Mouse (Mus musculus) liver, embryonic 14.5 days (tissue): ENCODE results near the gene Rrp1. TPM values are rescaled to one million over a fixed set of nuclear protein-coding genes. Genes with fewer than 3 reads are reported as not detected.
"Not testable (repeated sequence)": the region's sequence is repeated elsewhere in the genome, so short reads cannot be mapped to it uniquely, and the experiment has no call there.

Experiments
- ATAC-seq: fragments of 200-750 bp; cut with Nextera tagmentation; 2 replicates; pipeline ENCODE4 v1.8.0; 2017; ENCODE audit warnings: moderate number of reproducible peaks, mild to moderate bottlenecking, moderate library complexity; ENCODE audit not compliant: insufficient read depth
- DNase-seq, 3 experiments: peaks; one replicate each; pipeline ENCODE4 v3.0.0-alpha.2; 2012 to 2013; ENCODE audit warnings: low read depth in 3 of 3, low spot score in 3 of 3
- H3K27ac ChIP-seq: fragments of 300-500 bp; sonication (generic); 2 replicates; pipeline ENCODE4 v1.5.1; 2014; ENCODE audit warnings: moderate library complexity, mild to moderate bottlenecking, control low read depth, inconsistent platforms
- H3K27me3 ChIP-seq: fragments of 300-500 bp; sonication (generic); 2 replicates; pipeline ENCODE4 v1.6.1; 2014; ENCODE audit warnings: mild to moderate bottlenecking, low read length, moderate library complexity; ENCODE audit not compliant: control insufficient read depth, insufficient read depth
- H3K36me3 ChIP-seq: fragments of 300-500 bp; sonication (generic); replicated peaks from 2 replicates; pipeline ENCODE4 v1.6.1; 2014; ENCODE audit warnings: low read depth; ENCODE audit not compliant: control insufficient read depth, insufficient read depth
- H3K4me1 ChIP-seq, 2 experiments: fragments of 200-500 bp in 1 of 2; fragments of 300-500 bp in 1 of 2; sonication (generic) in 1 of 2; replicated peaks; 2 replicates each; pipeline ENCODE4 v1.6.1; 2012 to 2014; ENCODE audit warnings: antibody characterized with exemption in 1 of 2, inconsistent platforms in 1 of 2, low read length in 1 of 2; ENCODE audit not compliant: control insufficient read depth in 2 of 2, insufficient read depth in 2 of 2
- H3K4me2 ChIP-seq: fragments of 300-500 bp; sonication (generic); 2 replicates; pipeline ENCODE4 v1.6.1; 2014; ENCODE audit warnings: low read depth, mild to moderate bottlenecking, control low read depth, moderate library complexity
- H3K4me3 ChIP-seq, 2 experiments: fragments of 200-500 bp in 1 of 2; fragments of 300-500 bp in 1 of 2; sonication (generic) in 1 of 2; 2 replicates each; pipeline ENCODE4 v1.5.1; 2012 to 2014; ENCODE audit warnings: low read depth in 2 of 2, low read length in 2 of 2, mild to moderate bottlenecking in 2 of 2, control low read depth in 1 of 2, inconsistent platforms in 1 of 2, moderate library complexity in 1 of 2; ENCODE audit not compliant: insufficient read depth in 1 of 2
- H3K9ac ChIP-seq: fragments of 300-500 bp; sonication (generic); replicated peaks from 2 replicates; pipeline ENCODE4 v1.6.1; 2014; ENCODE audit warnings: mild to moderate bottlenecking, control low read depth, moderate library complexity
- H3K9me3 ChIP-seq: fragments of 300-500 bp; sonication (generic); 2 replicates; pipeline ENCODE4 v1.6.1; 2016; ENCODE audit warnings: low read length, mixed read lengths; ENCODE audit not compliant: control insufficient read depth
- CTCF ChIP-seq: IDR thresholded peaks from 2 replicates; pipeline ENCODE4 v1.5.1; 2016; ENCODE audit warnings: antibody characterized with exemption, low read depth, control low read depth
- EP300 ChIP-seq: IDR thresholded peaks from 2 replicates; pipeline ENCODE4 v1.6.1; 2016; ENCODE audit warnings: antibody characterized with exemption, low read depth
- WGBS: fragments of 180-500 bp; shearing (Covaris S2); extraction: QIAGEN DNeasy Blood & Tissue Kit; methylation state at CpG from one replicate; pipeline ENCODE4 v1.1.7; 2014; ENCODE audit not compliant: insufficient replicate concordance; 5-methylcytosine and 5-hydroxymethylcytosine counted together
- polyA plus RNA-seq, 2 experiments: library from polyadenylated mRNA; depleted of rRNA in 1 of 2; stranded (reverse) in 1 of 2; unstranded in 1 of 2; fragments of >200 nt; fragmentation: Nextera tagmentation in 1 of 2; extraction: Ambion mirVana in 1 of 2; gene quantifications; 2 replicates each; pipeline versions ENCODE4 v1.2.1 to v1.2.3; 2012 to 2014

Rrp1 gene
- polyA plus RNA-seq, 2 experiments = 69.7 to 79.8 TPM

GRCm38 (mm10) chr10:78360290-78360711, 52.5 kb downstream of the Rrp1 start:
- Histone ChIP-seq H3K9me3 (no peaks in the 10 kb centered on the region), H3K4me2 (no peak overlapping the region), H3K27me3 (no peaks in the 10 kb centered on the region; the same call in 1 of the 2 replicates), H3K9ac (no peak overlapping the region), H3K27ac (no peak overlapping the region), H3K4me3 (no peak overlapping the region), H3K4me1 (peaks cover 0 to 4% of the 10 kb centered on the region in 2 experiments; a peak in 2 of 4 replicates), H3K36me3 (no peaks in the 10 kb centered on the region)
- ATAC-seq = no peak
- no peak for TF ChIP-seq EP300
- no peak for TF ChIP-seq CTCF
- no peak for DNase-seq
- 71% methylated on average over 3 of the region's 3 CpGs for WGBS

- not testable (repeated sequence) for H3K4me2 ChIP-seq, ATAC-seq
Observed at GRCm38 (mm10) chr10:78358999-78359398, 53.8 kb downstream of the Rrp1 start.

GRCm38 (mm10) chr10:78358266-78358665, 54.6 kb downstream of the Rrp1 start:
- WGBS = 61% methylated on average over 4 of the region's 4 CpGs
- H3K9me3 ChIP-seq = no peaks in the 10 kb centered on the region
- H3K4me3 ChIP-seq = no peak overlapping the region
- H3K4me1 ChIP-seq = peaks cover 0 to 2% of the 10 kb centered on the region in 2 experiments; a peak in 1 of 4 replicates
- H3K36me3 ChIP-seq = no peaks in the 10 kb centered on the region
- no peak overlapping the region for H3K9ac ChIP-seq
- DNase-seq (no peak), ATAC-seq (no peak)
- H3K4me2 ChIP-seq = no peak overlapping the region
- H3K27me3 ChIP-seq = peaks cover 7% of the 10 kb centered on the region
- no peak overlapping the region for H3K27ac ChIP-seq
- no peak for TF ChIP-seq CTCF
- no peak for TF ChIP-seq EP300

More at GRCm38 (mm10) chr10:78358999-78359398, 53.8 kb downstream of the Rrp1 start:
- TF ChIP-seq CTCF = peak; percentile 31; the same call in 1 of the 2 replicates
- not testable (repeated sequence) for H3K9ac ChIP-seq, H3K9me3 ChIP-seq, H3K36me3 ChIP-seq, H3K4me3 ChIP-seq, H3K4me1 ChIP-seq, DNase-seq, H3K27me3 ChIP-seq, H3K27ac ChIP-seq
- 76% methylated on average over 3 of the region's 3 CpGs for WGBS

GRCm38 (mm10) chr10:78357742-78358141, 55.1 kb downstream of the Rrp1 start:
- Histone ChIP-seq H3K4me1 (peaks cover 0 to 2% of the 10 kb centered on the region in 2 experiments; a peak in 1 of 4 replicates), H3K4me2 (no peak overlapping the region), H3K9ac (no peak overlapping the region), H3K36me3 (no peaks in the 10 kb centered on the region), H3K27me3 (peaks cover 12% of the 10 kb centered on the region), H3K4me3 (no peak overlapping the region), H3K27ac (no peak overlapping the region), H3K9me3 (no peaks in the 10 kb centered on the region)
- TF ChIP-seq EP300 (no peak), CTCF (no peak)
- DNase-seq (no peak), ATAC-seq (no peak)
- WGBS = 66% methylated on average over 5 of the region's 5 CpGs

GRCm38 (mm10) chr10:78355931-78356593, 56.8 kb downstream of the Rrp1 start:
- no peak overlapping the region for H3K9ac ChIP-seq
- H3K4me2 ChIP-seq = no peak overlapping the region
- H3K9me3 ChIP-seq = no peaks in the 10 kb centered on the region
- no peak for TF ChIP-seq EP300
- no peak for TF ChIP-seq CTCF
- no peak overlapping the region for H3K4me3 ChIP-seq
- peaks cover 28% of the 10 kb centered on the region for H3K27me3 ChIP-seq
- DNase-seq = no peak
- 6% methylated on average over 1 of the region's 1 CpGs for WGBS
- H3K27ac ChIP-seq = no peak overlapping the region
- no peaks in the 10 kb centered on the region for H3K36me3 ChIP-seq
- ATAC-seq = no peak
- H3K4me1 ChIP-seq = peaks cover 0 to 2% of the 10 kb centered on the region in 2 experiments; a peak in 1 of 4 replicates
